Mouse (Mus musculus): ENCODE measurements around the gene Dixdc1.

The Dixdc1 gene

DNA sequence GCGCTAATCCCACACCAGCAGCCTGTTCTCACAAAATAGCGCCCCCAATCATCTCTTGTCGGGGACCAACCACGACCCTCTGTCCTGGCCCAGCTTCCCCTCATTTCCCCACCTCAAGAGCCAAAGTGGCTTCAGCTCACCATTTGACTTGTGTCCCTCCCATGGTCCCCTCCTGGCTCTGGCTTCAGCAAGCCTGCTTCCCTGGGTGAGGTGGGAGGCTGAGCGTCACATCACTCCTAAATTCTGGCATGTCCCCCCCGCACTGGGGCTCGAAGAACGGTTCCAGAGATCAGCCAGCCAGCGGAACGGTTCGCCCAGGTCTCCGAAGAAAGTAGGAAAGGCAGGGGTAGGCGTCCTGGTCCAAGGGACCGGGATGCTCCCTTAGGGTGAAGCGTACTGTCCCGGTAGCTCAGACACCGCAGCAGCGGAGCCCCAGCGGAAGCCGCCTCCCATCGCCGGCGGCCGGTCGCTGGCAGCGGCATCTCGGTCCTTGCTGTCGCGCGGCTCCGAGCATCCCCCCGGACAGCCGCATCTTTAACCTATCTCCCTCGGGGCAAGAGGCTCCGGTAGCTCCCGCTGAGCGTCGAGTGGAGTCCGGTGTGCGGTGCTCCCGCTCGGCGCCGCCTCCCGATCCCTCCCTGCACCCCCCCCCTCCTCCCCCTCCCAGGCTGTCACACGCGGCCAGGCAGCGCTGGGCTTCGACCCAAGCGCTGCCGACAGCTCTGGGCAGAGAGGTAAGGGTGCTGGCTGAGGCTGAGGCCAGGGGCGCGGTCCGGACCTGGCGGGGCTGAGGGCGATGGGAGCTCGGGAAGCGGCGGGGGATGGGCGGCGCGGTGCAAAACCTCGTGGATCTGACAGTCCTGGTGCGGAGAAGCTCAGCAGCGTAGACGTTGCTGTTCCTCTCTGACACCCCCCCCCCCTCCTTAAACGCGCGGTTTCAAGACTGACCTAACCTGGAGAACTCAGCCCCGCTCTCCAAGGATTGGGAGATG lies 40.6 kb downstream of the Dixdc1 start:
- peak; percentile 13 for DNase-seq

DNA sequence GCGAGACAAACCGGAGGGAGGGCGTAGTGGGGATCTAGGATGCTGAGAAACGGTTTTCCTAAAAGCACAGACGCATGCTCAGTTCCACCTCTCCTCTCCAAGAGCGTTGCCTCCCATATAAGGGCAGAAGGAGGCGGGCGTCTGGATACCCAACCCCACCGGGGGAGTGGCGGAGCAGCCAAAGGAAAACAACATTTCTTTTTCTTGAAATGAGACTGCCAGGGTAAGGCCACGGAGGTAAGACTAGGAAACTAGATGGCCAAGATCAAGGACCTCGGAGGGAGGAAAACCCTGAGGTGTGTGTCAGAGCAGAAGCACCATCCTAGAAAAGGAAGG lies 41.6 kb downstream of the Dixdc1 start:
- peak; percentile 59 for DNase-seq

DNA sequence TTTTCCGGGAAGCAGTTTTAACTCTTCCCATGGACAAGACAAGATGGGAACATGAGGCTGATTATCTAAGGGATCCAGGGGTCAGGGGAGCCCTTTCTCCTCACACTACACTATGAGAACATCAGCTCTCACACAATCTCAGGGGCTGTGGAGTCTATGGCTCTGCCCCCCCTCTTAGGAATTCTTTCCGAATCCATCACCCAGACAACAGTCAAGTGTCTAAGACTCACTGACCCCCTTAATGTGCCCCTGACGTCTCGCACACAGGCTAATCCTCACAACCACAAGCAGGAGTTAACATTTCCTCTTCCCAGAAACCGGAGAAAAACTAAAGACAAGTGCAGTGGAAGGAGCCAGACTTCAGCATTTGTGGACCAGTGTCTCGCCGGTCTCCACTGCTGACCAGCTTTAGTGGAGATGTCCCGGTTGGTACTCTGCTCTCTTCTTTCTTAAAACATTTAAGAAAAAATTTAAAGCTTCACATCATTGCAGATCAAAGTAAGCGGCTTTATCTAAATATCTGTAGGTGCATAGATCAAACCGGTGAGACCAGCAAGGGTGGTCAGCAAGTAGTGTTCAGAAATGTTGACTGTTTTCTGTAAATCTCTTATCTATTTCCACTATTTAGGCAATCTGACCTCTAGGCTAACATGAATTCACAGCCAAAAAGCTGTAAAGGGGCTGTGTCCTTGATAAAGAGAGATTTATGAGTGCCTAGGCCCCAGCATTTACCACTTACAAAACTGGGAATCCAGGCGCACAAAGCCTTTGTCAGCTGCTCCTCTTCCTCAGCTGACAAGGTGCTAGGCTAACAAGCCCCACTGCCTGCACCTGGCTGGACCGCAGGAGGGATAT lies 42.2 kb downstream of the Dixdc1 start:
- DNase-seq: no peak

DNA sequence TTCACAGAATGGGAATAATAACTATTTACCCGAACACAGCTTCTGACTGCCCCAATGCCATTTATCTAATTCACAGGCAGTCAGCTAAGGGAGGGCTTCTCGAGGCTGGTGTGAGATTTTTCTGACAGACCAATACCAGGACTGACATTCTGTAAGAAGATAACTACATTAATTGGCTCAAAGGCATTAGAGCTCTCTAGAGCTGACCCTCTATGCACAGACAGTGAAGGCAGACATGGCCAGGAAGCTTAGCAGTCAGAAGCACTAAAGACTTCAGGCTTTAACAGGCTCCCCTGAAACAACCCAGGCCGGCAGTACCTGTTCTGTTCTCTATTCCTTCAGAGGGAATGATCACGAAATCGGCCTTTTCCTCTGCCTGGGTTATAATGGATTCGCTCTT lies 44.2 kb downstream of the Dixdc1 start:
- DNase-seq: no peak

DNA sequence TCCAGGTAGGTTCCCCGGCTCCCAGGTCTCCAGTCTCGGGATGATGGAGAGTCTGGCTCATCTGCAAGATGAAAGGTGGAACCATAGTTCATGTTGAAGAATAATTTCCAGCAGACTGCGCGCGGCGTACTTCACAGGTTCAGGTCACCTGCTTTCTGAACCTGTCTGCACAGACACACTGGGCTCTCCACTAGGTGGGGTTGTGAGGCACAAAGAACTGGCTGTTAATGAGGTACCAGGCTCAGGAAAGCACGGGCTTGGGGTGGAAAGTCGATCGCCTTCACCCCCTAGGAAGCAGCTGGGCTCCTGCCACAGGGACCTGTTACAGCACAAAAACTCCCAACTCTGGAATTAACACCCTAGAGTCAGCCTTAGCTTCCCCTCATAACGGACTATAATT lies 45.7 kb downstream of the Dixdc1 start:
- peak; percentile 60 for DNase-seq

DNA sequence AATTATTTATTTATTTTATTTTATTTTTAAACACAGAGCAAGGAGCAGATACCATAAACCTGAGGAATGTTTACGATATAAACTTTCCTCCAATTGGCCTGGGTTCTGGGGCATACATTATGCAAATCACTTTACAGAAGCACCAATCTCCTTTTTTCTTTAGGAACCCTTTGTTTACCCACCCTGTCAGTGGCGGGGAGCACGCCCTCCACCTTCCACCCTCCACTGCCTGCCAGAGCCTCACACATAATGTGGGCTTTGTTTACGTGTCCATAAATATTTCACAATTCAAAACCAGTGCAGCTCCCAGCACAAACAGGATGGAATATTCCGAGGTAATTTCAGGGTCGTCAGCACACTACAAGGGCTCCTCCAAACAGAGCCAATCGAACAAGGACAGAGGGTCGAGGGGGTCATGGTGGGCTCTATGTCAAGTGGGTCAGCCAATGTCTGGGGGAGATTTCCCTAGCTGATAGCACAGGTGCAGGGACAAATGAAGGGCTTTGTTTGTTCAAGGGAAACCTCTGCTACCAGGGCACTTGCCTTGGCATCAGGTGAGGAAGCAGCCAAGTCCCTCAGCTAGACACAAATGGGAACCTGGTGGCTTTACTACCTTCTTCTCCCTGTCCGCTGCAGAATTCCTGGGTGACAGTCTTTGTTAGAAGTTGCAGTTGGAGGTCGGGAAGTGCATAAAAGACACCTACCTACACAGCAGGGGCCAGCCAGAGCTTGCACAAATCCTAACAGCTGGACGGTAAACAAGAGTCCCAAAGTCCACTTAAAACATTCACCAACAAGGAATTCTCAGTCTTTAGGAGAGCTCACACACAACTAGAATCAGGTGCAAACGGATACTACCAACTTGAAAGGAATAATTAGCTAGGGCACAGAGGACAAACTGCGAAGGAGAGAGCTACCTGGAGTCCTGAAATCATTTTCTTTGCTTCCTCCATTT lies 46.4 kb downstream of the Dixdc1 start:
- peak; percentile 22 for DNase-seq

DNA sequence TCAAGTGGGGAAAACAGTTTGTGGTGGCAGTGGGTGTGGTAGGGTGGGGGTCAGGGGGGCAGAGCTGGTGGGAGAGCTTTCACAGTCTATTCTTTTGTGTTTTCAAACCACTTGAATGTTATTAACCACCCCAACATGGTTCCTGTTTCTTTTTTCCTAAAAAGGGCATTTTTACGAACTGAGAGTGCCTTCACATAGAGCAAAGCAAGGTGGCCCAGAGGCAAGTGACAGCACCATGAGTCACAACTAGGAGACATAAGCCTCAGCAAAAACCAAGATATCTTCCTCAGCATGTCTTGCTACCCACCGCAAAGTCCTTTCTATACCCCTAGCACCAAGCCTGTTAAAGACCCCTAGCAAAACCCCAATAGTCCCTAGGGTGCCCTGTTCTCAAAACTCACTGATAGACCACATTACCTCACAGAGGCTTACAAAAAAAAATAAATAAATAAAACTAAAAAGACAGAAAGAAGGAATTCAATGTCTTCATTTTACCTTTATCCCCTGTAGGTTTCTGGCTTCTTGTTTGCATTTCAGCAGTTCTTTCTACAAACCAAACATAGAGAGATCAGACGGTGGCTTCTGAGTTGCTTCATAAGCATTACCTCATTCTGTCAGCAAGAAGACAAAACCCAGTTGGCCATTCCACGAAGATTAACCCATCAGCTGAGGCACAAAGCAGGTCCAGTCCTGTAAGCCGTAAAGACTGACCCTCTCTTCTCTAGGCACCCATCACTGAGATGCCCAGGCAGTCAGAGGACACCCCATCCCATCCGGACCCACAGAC lies 52.3 kb downstream of the Dixdc1 start:
- no peak for DNase-seq

DNA sequence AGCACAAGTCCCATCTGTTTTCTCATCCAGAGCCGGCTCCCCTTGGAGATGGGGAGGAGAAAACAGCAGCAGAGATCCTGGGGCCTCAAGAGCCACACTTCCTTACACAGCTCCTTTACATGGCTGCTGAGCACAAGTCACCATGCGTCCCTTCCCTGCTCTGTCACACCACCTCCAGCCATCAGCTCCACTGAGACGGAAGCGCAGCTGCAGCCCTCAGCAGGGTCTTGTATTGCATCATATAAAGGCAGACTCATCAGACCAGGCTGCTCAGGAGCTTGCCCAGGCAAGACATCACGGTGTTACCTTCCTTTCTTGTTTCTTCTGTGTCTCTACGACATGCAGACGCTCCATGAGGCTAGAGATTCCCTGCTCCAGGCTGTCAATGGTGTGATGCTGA lies 57.6 kb downstream of the Dixdc1 start:
- no peak for DNase-seq

DNA sequence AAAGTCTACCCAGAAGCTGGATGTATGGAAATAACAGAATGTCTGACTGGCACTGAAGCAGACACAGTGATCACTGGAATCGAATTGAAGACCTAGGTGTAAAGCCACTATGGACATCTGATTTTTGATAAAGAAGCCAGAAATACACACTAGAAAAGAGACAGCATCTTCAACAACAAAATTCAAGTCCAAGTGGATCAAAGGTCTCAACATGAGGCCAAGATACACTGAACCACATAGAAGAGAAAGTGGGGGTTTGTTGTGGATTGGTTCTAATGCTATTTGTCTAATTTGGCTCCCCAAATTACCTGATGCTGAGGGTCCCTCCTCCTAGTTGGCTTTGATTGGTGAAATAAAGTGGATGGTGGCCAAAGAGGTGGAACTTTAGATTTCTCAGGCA lies 59.9 kb downstream of the Dixdc1 start:
- DNase-seq: no peak

DNA sequence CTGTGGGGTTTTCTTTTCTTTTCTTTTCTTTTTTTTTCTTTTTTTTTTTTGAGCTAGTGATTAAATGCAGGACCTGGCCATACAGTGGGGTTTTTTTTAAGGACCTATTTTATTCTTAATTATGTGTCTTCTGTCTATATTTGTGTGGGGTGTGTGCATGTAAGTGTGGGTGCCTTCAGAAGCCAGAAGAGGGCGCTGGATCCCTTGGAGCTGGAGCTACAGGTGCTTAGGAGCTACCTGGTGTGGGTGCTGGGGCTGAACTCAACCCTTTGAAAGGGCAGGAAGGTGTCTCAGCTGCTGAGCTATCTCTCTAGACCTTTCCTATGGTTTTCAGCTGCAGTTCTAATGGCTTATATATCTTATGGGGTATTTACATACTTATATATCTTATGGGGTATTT lies 64.5 kb downstream of the Dixdc1 start:
- DNase-seq: no peak

DNA sequence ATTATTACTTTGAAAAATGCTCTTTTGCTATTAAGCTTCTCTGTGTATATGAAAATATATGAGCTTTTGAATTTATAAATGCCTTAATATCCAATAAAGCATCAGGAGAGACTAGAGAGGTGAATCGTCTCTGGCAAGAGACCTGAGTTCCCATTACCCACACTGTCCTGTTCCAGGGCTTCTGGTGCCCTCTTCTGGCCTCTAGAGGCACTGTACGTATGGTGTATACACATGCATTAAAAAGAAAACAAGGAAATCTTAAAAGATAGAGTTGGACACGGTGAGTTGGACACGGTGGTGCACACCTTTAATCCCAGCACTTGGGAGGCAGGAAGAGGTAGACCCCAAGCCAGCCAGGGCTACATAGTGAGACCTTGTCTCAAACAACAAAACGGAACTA lies 68.6 kb downstream of the Dixdc1 start:
- DNase-seq: peak; percentile 66

DNA sequence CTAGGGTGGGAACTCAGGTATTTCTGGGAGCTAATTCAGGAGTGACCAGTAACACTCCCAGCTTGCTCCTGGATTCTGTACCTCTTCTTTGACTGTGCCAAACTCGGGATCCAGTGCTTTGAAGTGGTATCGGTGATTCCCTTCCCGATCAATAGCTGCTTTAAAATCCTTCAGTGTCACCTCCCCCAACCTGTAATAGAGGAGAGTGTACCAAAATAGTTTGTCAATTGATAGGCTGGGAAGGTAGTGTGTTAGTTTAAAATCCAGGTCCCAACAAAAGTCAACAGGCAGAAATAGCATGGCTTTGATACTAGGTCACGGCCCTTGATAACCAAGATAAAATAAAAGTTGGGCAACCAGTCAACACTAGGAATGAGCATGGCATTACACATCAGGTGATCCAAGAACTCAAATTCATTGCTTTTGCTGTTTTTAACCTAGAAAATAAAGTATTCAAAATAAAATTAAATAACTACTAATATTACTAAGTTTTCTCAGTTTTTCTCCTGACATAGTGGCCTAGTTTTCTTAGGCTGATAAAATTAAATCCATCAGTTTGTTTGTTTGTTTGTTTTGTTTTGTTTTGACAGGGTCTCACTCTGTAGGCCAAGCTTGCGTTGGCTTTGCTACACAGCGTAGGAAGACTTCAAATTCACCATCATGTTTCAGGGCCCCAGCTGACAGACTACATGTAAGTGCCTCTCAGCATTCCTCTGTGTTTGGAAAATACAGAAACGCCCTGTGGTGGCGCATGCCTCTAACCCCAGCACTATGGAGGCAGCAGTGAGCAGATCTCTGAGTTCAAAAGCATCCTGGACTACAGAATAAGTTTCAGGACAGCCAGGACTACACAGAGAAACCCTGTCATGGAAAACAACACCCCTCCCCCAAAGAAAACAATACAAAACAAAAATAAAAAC lies 71.5 kb downstream of the Dixdc1 start:
- DNase-seq: no peak

DNA sequence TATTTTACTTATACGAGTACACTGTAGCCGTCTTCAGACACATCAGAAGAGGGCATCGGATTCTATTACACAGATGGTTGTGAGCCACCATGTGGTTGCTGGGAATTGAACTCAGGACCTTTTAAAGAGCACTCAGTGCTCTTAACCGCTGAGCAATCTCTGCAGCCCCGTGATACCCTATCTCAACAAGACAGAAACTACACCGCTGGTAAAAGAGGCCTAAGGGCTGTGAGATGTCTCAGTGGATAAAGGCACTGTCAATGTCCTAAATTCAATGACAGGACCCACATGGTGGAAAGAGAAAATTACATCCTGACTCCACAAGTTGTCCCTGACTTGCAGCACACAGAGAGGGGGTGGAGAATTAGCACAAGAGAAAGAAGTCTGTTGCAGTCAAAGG lies 72.9 kb downstream of the Dixdc1 start:
- DNase-seq: no peak

DNA sequence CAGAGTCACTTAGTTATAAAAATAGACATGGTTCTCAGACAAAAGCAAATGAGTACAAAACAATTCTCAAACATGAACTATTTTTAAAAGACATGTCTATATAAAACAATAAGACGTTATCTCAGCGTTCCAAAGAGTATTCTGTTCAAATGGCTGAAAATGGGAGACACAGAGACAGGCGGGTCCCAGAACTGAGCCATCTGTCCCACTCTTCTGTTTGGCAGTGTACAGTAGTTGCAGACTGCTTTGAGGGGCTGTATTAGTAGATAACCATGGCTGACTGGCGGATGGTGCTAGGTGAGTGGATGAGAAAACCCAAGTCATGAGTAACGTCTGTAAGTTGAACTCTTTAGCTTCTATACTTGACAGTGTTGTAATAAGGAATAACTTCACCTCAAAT lies 74.5 kb downstream of the Dixdc1 start:
- DNase-seq: no peak

DNA sequence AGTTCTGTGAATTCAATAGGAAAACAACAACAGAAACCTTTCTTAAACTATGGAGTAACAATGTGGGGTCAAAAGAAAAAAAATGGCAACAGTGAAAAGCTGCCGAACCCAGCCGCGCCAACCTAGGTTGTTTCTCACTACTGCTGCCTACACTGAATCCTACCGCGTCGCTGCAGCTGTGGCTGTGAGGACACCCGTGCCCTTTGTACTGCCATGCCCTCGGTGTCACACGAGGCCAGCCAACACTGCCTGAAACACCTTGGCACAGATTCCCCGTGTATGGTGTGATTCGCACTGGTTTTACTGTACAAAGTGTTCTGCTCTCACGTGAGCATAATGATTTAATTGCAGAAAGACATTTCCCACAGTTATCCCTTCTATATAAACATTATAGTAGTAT lies 78.9 kb downstream of the Dixdc1 start:
- DNase-seq: peak; percentile 42

DNA sequence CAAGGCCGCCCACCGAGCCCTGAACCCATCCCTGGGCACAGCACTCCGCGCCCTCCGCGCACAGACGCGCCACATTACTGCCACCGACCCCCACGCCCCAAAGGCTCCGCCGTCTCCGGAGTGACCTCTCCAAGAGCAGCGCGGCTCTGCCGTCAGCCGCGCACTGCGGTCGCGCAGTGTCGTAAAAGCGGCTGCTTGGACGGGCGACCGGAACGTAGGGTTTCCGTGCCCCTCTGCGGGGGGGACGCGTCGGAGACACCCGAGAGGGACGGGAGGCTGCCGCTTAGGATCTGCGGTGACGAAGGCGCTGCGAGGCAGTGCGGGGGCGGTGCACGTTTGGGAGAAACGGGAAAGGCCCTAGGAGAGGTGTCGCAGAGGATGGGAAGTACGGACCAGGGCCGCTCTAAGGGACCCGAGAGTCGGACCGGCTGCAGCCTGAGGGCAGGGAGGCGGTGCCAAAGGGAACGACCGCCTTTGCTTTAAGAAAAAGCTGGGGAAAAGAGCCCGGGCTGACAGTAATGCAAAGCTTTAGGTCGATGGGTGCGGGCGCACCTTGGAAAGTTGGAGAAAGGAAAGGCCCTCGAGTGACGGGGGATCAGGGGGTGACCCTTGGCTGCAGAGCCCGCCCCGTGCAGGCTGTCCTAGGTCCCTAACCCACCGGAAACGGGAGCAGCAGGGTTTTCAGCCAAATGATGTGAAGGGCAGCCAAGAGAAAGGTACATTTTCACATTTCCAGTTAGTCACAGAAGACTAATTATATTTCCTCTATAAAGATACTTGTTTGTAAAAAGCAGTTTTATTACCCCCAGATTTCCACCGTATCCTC lies 79.7 kb downstream of the Dixdc1 start, which contains the start of gene Dlat:
Dlat (minus strand) TSS at position 389 of the 826 bp plus-strand sequence.
- peak; percentile 86 for DNase-seq

DNA sequence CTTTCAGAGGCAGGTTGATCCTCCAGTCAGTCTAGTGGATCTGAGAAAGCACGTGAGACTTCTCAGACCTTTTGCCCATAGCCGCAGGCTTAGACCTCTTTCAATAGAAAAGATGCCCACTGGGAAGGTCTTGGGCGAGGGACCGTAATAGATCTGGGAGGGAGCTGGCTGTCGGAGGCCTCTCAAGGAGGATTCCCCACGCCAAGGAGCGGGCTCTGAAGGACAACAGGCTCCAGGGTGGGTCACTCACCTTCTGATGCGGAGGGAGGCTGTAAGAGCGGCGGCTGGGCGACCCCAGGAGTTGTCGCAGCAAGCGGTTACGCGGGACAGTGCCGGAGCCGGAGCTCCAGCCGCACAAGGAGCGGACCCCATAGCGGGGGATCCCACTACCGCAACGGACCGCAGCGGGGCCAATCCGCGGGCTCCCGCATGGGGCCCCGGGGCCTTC lies 80.4 kb downstream of the Dixdc1 start:
- peak; percentile 44 for DNase-seq

DNA sequence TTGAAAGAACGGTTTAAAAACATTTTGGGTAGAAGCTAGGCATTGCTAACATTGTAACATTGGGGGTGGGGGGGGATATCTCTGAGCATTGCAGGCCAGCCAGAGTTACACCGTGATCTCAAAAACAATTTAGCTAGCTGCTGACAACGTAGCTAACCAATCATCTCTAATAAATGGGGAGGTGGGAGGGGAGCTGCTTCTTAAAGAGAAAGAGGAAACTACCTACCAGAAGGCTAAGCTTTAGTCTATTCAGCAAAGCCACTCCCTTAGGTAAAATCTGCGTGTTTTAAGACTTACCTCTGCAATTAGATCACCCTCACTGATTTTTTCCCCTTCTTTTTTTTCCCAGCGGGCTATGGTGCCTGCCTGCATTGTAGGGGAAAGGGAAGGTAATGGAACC lies 80.9 kb downstream of the Dixdc1 start:
- DNase-seq: no peak

DNA sequence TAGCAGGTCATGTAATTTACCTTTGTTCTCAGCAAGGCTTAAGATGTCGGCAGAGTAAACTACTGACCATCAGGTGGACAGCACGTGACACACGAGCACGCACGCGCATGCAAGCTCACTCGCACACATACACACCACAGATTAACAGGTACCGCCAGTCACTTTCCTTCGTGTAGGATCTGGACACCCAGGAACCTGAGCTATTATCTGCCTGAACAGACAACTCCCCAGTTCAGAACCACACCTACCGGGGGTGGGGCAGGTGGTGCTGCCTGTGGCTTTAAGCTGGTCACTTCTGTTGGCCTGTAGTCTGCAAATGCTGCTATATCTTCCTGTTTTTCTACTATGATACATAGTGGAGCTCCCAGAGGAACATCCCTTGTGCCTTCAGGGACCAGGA lies 88.8 kb downstream of the Dixdc1 start:
- peak; percentile 72 for DNase-seq
